Mouse (Mus musculus) MEL (cell line): ENCODE measurements around the gene Sh2b2. TPM values are rescaled to one million over a fixed set of nuclear protein-coding genes. Genes with fewer than 3 reads are reported as not detected.

Experiments used
- DNase-seq: peaks from one replicate; pipeline ENCODE4 v3.0.0; 2011; ENCODE audit warnings: low read depth, low spot score
- H3K27ac ChIP-seq: 2 replicates; pipeline ENCODE4 v1.5.1; 2012; ENCODE audit warnings: low read depth, mild to moderate bottlenecking, control low read depth, low read length, moderate library complexity; ENCODE audit not compliant: control insufficient read depth
- H3K27me3 ChIP-seq, 2 experiments: fragments of 150-350 bp in 1 of 2; sonication (generic) in 1 of 2; 2 replicates each; pipeline ENCODE4 v1.6.1; 2012; ENCODE audit warnings: low read length in 2 of 2, mild to moderate bottlenecking in 2 of 2, improper control_type of control experiment in 1 of 2, moderate library complexity in 1 of 2; ENCODE audit not compliant: insufficient read depth in 2 of 2, control insufficient read depth in 1 of 2
- H3K36me3 ChIP-seq, 2 experiments: 2 replicates each; pipeline ENCODE4 v1.6.1; 2012 to 2014; ENCODE audit warnings: low read length in 2 of 2, improper control_type of control experiment in 1 of 2, inconsistent platforms in 1 of 2, mild to moderate bottlenecking in 1 of 2; ENCODE audit not compliant: insufficient read depth in 2 of 2, control insufficient read depth in 1 of 2
- H3K4me1 ChIP-seq, 2 experiments: fragments of 150-350 bp in 1 of 2; sonication (generic) in 1 of 2; 2 replicates each; pipeline ENCODE4 v1.6.1; 2012; ENCODE audit warnings: low read length in 2 of 2, improper control_type of control experiment in 1 of 2, mild to moderate bottlenecking in 1 of 2; ENCODE audit not compliant: insufficient read depth in 2 of 2, control insufficient read depth in 1 of 2
- H3K4me3 ChIP-seq, 2 experiments: fragments of 150-350 bp in 1 of 2; sonication (generic) in 1 of 2; 2 replicates each; pipeline ENCODE4 v1.5.1; 2012; ENCODE audit warnings: low read depth in 2 of 2, low read length in 2 of 2, mild to moderate bottlenecking in 2 of 2, moderate library complexity in 2 of 2, control low read depth in 1 of 2, improper control_type of control experiment in 1 of 2; ENCODE audit not compliant: control insufficient read depth in 1 of 2, insufficient read depth in 1 of 2
- H3K79me2 ChIP-seq: 2 replicates; pipeline ENCODE4 v1.6.1; 2012; ENCODE audit warnings: mild to moderate bottlenecking, low read length, moderate library complexity; ENCODE audit not compliant: control insufficient read depth, poor library complexity, insufficient read depth
- H3K9ac ChIP-seq: 2 replicates; pipeline ENCODE4 v1.6.1; 2012; ENCODE audit warnings: low read depth, mild to moderate bottlenecking, control low read depth, low read length, moderate library complexity; ENCODE audit not compliant: control insufficient read depth, poor library complexity, severe bottlenecking
- H3K9me3 ChIP-seq: fragments of 150-350 bp; sonication (generic); replicated peaks from 2 replicates; pipeline ENCODE4 v1.6.1; 2012; ENCODE audit warnings: mild to moderate bottlenecking, low read length, improper control_type of control experiment, moderate library complexity; ENCODE audit not compliant: insufficient read depth
- ELF1 ChIP-seq: IDR thresholded peaks from 2 replicates; pipeline ENCODE4 v1.6.1; 2014; ENCODE audit warnings: low read depth, mild to moderate bottlenecking, inconsistent platforms, low read length, improper control_type of control experiment, moderate library complexity
- GATA1 ChIP-seq: IDR thresholded peaks from 2 replicates; pipeline ENCODE4 v1.6.1; 2011; ENCODE audit warnings: low read depth, low read length, improper control_type of control experiment
- JUND ChIP-seq: IDR thresholded peaks from 2 replicates; pipeline ENCODE4 v1.6.1; 2011; ENCODE audit warnings: low read depth, mild to moderate bottlenecking, improper control_type of control experiment, low read length
- MAX ChIP-seq: IDR thresholded peaks from 2 replicates; pipeline ENCODE4 v1.6.1; 2011; ENCODE audit warnings: low read length, improper control_type of control experiment
- MAZ ChIP-seq: IDR thresholded peaks from 2 replicates; pipeline ENCODE4 v1.6.1; 2012; ENCODE audit warnings: low read depth, mild to moderate bottlenecking, inconsistent platforms, low read length, improper control_type of control experiment
- MEF2A ChIP-seq: IDR thresholded peaks from 2 replicates; pipeline ENCODE4 v1.6.1; 2014; ENCODE audit warnings: low read depth, mild to moderate bottlenecking, inconsistent platforms, low read length, improper control_type of control experiment; ENCODE audit not compliant: poor library complexity, insufficient replicate concordance, severe bottlenecking; ENCODE audit errors: extremely low read depth
- MXI1 ChIP-seq: IDR thresholded peaks from 2 replicates; pipeline ENCODE4 v1.6.1; 2011; ENCODE audit warnings: mild to moderate bottlenecking, low read depth, low read length, improper control_type of control experiment
- MYB ChIP-seq: IDR thresholded peaks from 2 replicates; pipeline ENCODE4 v1.6.1; 2011; ENCODE audit warnings: mild to moderate bottlenecking, low read depth, low read length, improper control_type of control experiment
- MYC ChIP-seq: IDR thresholded peaks from 2 replicates; pipeline ENCODE4 v1.6.1; 2011; ENCODE audit warnings: low read depth, mild to moderate bottlenecking, low read length, improper control_type of control experiment, moderate library complexity
- POLR2AphosphoS2 ChIP-seq: IDR thresholded peaks from 2 replicates; pipeline ENCODE4 v1.6.1; 2011; ENCODE audit warnings: low read length, improper control_type of control experiment
- SIN3A ChIP-seq: IDR thresholded peaks from 2 replicates; pipeline ENCODE4 v1.6.1; 2012; ENCODE audit warnings: low read length, improper control_type of control experiment, inconsistent platforms
- SMC3 ChIP-seq: IDR thresholded peaks from 2 replicates; pipeline ENCODE4 v1.6.1; 2011; ENCODE audit warnings: low read depth, low read length, improper control_type of control experiment
- TAL1 ChIP-seq: IDR thresholded peaks from 2 replicates; pipeline ENCODE4 v1.6.1; 2012; ENCODE audit warnings: mild to moderate bottlenecking, inconsistent platforms, low read length, moderate library complexity, mixed read lengths
- USF1 ChIP-seq: IDR thresholded peaks from 2 replicates; pipeline ENCODE4 v1.6.1; 2014; ENCODE audit warnings: low read depth, mild to moderate bottlenecking, inconsistent platforms, low read length, improper control_type of control experiment, moderate library complexity
- USF2 ChIP-seq, 2 experiments: IDR thresholded peaks; 2 replicates each; pipeline ENCODE4 v1.6.1; 2011 to 2012; ENCODE audit warnings: improper control_type of control experiment in 2 of 2, low read length in 2 of 2, borderline replicate concordance in 1 of 2, inconsistent platforms in 1 of 2, low read depth in 1 of 2, mild to moderate bottlenecking in 1 of 2; ENCODE audit not compliant: insufficient read depth in 1 of 2
- ZMIZ1 ChIP-seq: IDR thresholded peaks from 2 replicates; pipeline ENCODE4 v1.6.1; 2012; ENCODE audit warnings: low read depth, mild to moderate bottlenecking, inconsistent platforms, low read length, improper control_type of control experiment, moderate library complexity
- ZNF384 ChIP-seq: IDR thresholded peaks from 2 replicates; pipeline ENCODE4 v1.6.1; 2012; ENCODE audit warnings: low read depth, mild to moderate bottlenecking, inconsistent platforms, low read length, improper control_type of control experiment
- polyA plus RNA-seq, 2 experiments: library from polyadenylated mRNA; stranded (reverse) in 1 of 2; unstranded in 1 of 2; fragments of >175 nt in 1 of 2; fragments of >200 nt in 1 of 2; gene quantifications; 2 replicates each; pipeline versions ENCODE4 v1.2.1 to v1.2.4; 2012; ENCODE audit warnings: low replicate concordance in 2 of 2, low read depth in 1 of 2; ENCODE audit not compliant: insufficient read length in 2 of 2, insufficient read depth in 1 of 2, missing spikeins in 1 of 2
- total RNA-seq: library from RNA; depleted of rRNA; stranded (reverse); fragments of 300-350 nt; gene quantifications from 2 replicates; pipeline ENCODE4 v1.2.3, GENCODE M21; 2012

Gene Sh2b2
- total and polyA plus RNA-seq, 3 experiments: 0.07 TPM; not detected in 2

DNA sequence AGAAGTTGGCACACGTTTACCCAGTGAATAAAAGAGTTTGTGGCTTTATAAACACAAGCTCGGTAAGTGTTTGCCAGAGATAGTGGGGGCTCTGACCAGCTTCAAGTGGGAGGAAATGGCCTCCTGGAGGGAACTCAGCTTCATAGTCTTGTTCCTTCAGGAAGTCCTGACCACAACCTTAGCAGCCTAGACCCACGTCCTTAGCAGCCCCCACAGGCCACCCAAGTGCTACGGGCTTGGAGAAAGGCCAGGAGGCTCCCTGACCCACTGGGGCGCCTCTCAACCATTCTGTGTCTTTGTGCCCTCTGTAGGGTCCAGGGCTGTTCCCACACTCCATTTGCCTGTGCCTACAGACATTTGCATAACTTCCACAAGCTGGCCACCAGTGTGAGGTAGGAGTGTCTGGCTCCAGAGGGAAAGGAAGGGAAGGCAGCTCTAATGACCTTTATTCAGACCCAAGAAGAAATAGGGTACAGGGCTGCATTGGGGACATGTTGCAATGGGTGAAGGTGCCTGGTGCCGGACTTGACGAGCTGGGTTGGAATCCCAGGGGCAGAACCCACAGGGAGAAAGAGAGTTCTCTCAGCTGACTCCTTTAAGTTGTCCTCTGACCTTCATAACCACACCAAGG lies 20.0 kb downstream of the Sh2b2 start:
- TF ChIP-seq MYC: no peak
- TF ChIP-seq MYB: no peak
- TF ChIP-seq JUND: no peak
- no peak for TF ChIP-seq POLR2AphosphoS2
- no peak for TF ChIP-seq GATA1
- TF ChIP-seq SIN3A: no peak
- TF ChIP-seq ELF1: no peak
- no peak for TF ChIP-seq USF2 (IDR thresholded peaks at IDR 0.05; ENCODE audit: borderline replicate concordance in 1 of 2, insufficient read depth in 1 of 2, low read depth in 1 of 2, low read length in 2 of 2)
- no peak for TF ChIP-seq SMC3
- no peak for TF ChIP-seq MEF2A
- no peak for TF ChIP-seq ZMIZ1
- TF ChIP-seq ZNF384: no peak
- no peak for TF ChIP-seq MXI1
- DNase-seq: no peak
- Histone ChIP-seq H3K36me3 (no peaks in the 10 kb centered on the region), H3K9me3 (no peaks in the 10 kb centered on the region), H3K9ac (no peak overlapping the region), H3K27me3 (no peaks in the 10 kb centered on the region), H3K27ac (no peak overlapping the region), H3K79me2 (no peaks in the 10 kb centered on the region), H3K4me3 (no peak overlapping the region), H3K4me1 (no peaks in the 10 kb centered on the region)

GRCm38 (mm10) chr5:136218585-136218984 lies 27.8 kb downstream of the Sh2b2 start:
- TF ChIP-seq USF1: no peak
- TF ChIP-seq MAX: no peak
- TF ChIP-seq MAZ: no peak
- no peak for TF ChIP-seq TAL1
- Histone ChIP-seq H3K4me3 (no peak overlapping the region), H3K27ac (no peak overlapping the region), H3K4me1 (no peaks in the 10 kb centered on the region), H3K9me3 (no peaks in the 10 kb centered on the region), H3K9ac (no peak overlapping the region), H3K36me3 (no peaks in the 10 kb centered on the region), H3K27me3 (no peaks in the 10 kb centered on the region), H3K79me2 (no peaks in the 10 kb centered on the region)
- no peak for DNase-seq
